7 mouse cellular contexts compared by ENCODE assay signal in the genomic region with DNA sequence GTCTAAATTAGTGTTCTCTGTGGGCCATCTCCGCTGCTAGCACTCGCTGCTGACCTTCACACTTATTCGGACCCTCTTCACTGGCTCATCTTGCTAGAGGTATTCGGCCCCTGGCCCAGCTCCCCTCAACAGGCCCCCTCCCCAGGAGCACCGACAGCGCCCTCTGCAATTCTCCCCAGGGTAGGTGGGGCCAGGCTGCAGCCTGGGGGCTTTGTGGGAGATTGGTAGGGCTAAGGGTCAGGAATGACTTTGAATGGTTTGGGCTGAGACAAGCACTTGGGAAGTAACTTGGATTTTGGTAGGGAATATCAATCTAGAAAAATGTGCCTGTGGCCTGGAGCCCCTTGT. TPM values are rescaled to one million over a fixed set of nuclear protein-coding genes. Genes with fewer than 3 reads are reported as not detected.
DNase-seq lines count a peak whose midpoint lies in the region; ATAC-seq lines count a peak whose summit lies in the region.

No protein-coding gene starts in this region.

- peak overlapping the region; percentile 56 for H3K9ac ChIP-seq in neural tube, embryonic 11.5 days (ENCODE audit: low read length)
- H3K9ac ChIP-seq in forebrain, embryonic 12.5 days: peak overlapping the region; percentile 50
- peak overlapping the region; percentile 61 for H3K9ac ChIP-seq in limb, embryonic 12.5 days (replicated peaks)
- H3K9ac ChIP-seq in stomach, embryonic 14.5 days (replicated peaks; ENCODE audit: low read depth, low read length): no peak overlapping the region; the same call in 1 of the 2 replicates

- peak; percentile 77 for ATAC-seq in neural tube, embryonic 11.5 days (ENCODE audit: insufficient read depth, low FRiP score, low TSS enrichment)
- peak; percentile 81 for ATAC-seq in forebrain, embryonic 12.5 days (ENCODE audit: low FRiP score)
- ATAC-seq in limb, embryonic 12.5 days (ENCODE audit: insufficient number of reproducible peaks, insufficient read depth, low FRiP score, low TSS enrichment, low read depth): peak; percentile 80; the same call in 1 of the 2 replicates
- peak; percentile 23; the same call in 1 of the 2 replicates for ATAC-seq in stomach, embryonic 14.5 days (ENCODE audit: insufficient number of reproducible peaks, insufficient read depth, low FRiP score, low read depth)

- peak overlapping the region; percentile 56 for H3K4me2 ChIP-seq in neural tube, embryonic 11.5 days (ENCODE audit: low read depth)
- H3K4me2 ChIP-seq in forebrain, embryonic 12.5 days: peak overlapping the region; percentile 55
- peak overlapping the region; percentile 57 for H3K4me2 ChIP-seq in limb, embryonic 12.5 days
- H3K4me2 ChIP-seq in stomach, embryonic 14.5 days (replicated peaks; ENCODE audit: low read depth, low read length): peak overlapping the region; percentile 55

- H3K27ac ChIP-seq in neural tube, embryonic 11.5 days (ENCODE audit: low read depth, low read length): no peak overlapping the region
- no peak overlapping the region for H3K27ac ChIP-seq in forebrain, embryonic 12.5 days
- peak overlapping the region; percentile 62; the same call in 1 of the 2 replicates for H3K27ac ChIP-seq in limb, embryonic 12.5 days
- H3K27ac ChIP-seq in stomach, embryonic 14.5 days (ENCODE audit: low read length): no peak overlapping the region

- DNase-seq in neural tube, embryonic 11.5 days (ENCODE audit: low spot score): no peak
- DNase-seq in neural tube, embryonic 10.5 days (ENCODE audit: extremely low spot score, low spot score): no peak
- DNase-seq in urinary bladder, postnatal 25 days (ENCODE audit: low spot score): no peak
- no peak for DNase-seq in adrenal gland, postnatal 4 days (ENCODE audit: low spot score in 2 of 2)

- 17% methylated on average over 6 of the region's 6 CpGs for WGBS in neural tube, embryonic 11.5 days
- 23% methylated on average over 6 of the region's 6 CpGs for WGBS in forebrain, embryonic 12.5 days
- 14% methylated on average over 6 of the region's 6 CpGs for WGBS in limb, embryonic 12.5 days
- 20% methylated on average over 6 of the region's 6 CpGs for WGBS in stomach, embryonic 14.5 days

- H3K36me3 ChIP-seq in neural tube, embryonic 11.5 days (ENCODE audit: control insufficient read depth, insufficient read depth, low read length): no peaks in the 10 kb centered on the region
- H3K36me3 ChIP-seq in forebrain, embryonic 12.5 days (replicated peaks): no peaks in the 10 kb centered on the region
- no peaks in the 10 kb centered on the region for H3K36me3 ChIP-seq in limb, embryonic 12.5 days
- no peaks in the 10 kb centered on the region for H3K36me3 ChIP-seq in stomach, embryonic 14.5 days (ENCODE audit: control insufficient read depth, insufficient read depth, low read length)

- peak overlapping the region; percentile 43 for H3K4me3 ChIP-seq in neural tube, embryonic 11.5 days (ENCODE audit: low read depth, low read length)
- peak overlapping the region; percentile 50 for H3K4me3 ChIP-seq in forebrain, embryonic 12.5 days (replicated peaks)
- peak overlapping the region; percentile 48 for H3K4me3 ChIP-seq in limb, embryonic 12.5 days (replicated peaks)
- peak overlapping the region; percentile 41 for H3K4me3 ChIP-seq in stomach, embryonic 14.5 days (ENCODE audit: low read depth, low read length)

- H3K4me1 ChIP-seq in neural tube, embryonic 11.5 days (ENCODE audit: control insufficient read depth, insufficient read depth, low read length): no peaks in the 10 kb centered on the region
- H3K4me1 ChIP-seq in forebrain, embryonic 12.5 days: peaks cover 3% of the 10 kb centered on the region; the same call in 1 of the 2 replicates
- no peaks in the 10 kb centered on the region for H3K4me1 ChIP-seq in limb, embryonic 12.5 days (replicated peaks)
- H3K4me1 ChIP-seq in stomach, embryonic 14.5 days (ENCODE audit: control insufficient read depth, insufficient read depth, low read length): no peaks in the 10 kb centered on the region

- no peaks in the 10 kb centered on the region for H3K9me3 ChIP-seq in neural tube, embryonic 11.5 days (ENCODE audit: control insufficient read depth, low read length)
- no peaks in the 10 kb centered on the region for H3K9me3 ChIP-seq in forebrain, embryonic 12.5 days
- no peaks in the 10 kb centered on the region for H3K9me3 ChIP-seq in limb, embryonic 12.5 days
- H3K9me3 ChIP-seq in stomach, embryonic 14.5 days (ENCODE audit: control insufficient read depth, low read depth, low read length): no peaks in the 10 kb centered on the region

- H3K27me3 ChIP-seq in neural tube, embryonic 11.5 days (ENCODE audit: control insufficient read depth, insufficient read depth, low read length): no peaks in the 10 kb centered on the region
- peaks cover 14% of the 10 kb centered on the region; the same call in 1 of the 2 replicates for H3K27me3 ChIP-seq in forebrain, embryonic 12.5 days
- H3K27me3 ChIP-seq in limb, embryonic 12.5 days: peaks cover 18% of the 10 kb centered on the region
- no peaks in the 10 kb centered on the region for H3K27me3 ChIP-seq in stomach, embryonic 14.5 days (ENCODE audit: control insufficient read depth, insufficient read depth, low read length)

RNA-seq across cellular contexts. Expression of a gene that starts 46.0 kb away (rescaled TPM):
- 3.3 and 4.1 TPM in 2 replicates for polyA plus RNA-seq in neural tube, embryonic 11.5 days (2014; fragmentation: Nextera tagmentation; extraction: Ambion mirVana)
- polyA plus RNA-seq in forebrain, embryonic 12.5 days (2016; fragmentation: Nextera tagmentation; extraction: Ambion mirVana): 4.1 and 4.2 TPM in 2 replicates
- 4.4 and 6.1 TPM in 2 replicates for polyA plus RNA-seq in limb, embryonic 12.5 days (2016; fragmentation: Nextera tagmentation; extraction: Ambion mirVana)
- polyA plus RNA-seq in stomach, embryonic 14.5 days (2014; fragmentation: Nextera tagmentation; extraction: Ambion mirVana): 5.5 and 6.2 TPM in 2 replicates
- 1 to 10 TPM; 3.4 to 3.8 TPM for total RNA-seq in adrenal gland, postnatal 4 days (2021)

Comparison
In these comparisons a context has a peak if more than half of its experiments do, and no peak if none do; other contexts are left out.
1. ATAC-seq: peak in every context shown above with its lines; median percentile 81 in forebrain, embryonic 12.5 days; 80 in limb, embryonic 12.5 days; 77 in neural tube, embryonic 11.5 days; 23 in stomach, embryonic 14.5 days.